Mouse (Mus musculus) gastrocnemius, postnatal 25 days (tissue): ENCODE measurements around the gene Selenot. TPM values are rescaled to one million over a fixed set of nuclear protein-coding genes. Genes with fewer than 3 reads are reported as not detected.

Experiments used
- DNase-seq: peaks from one replicate; pipeline ENCODE4 v3.0.0; 2022
- total RNA-seq, 2 experiments: library from RNA; stranded (reverse); gene quantifications; 1 replicate in 1 of 2; 2 replicates in 1 of 2; pipeline ENCODE4 v1.2.3; 2021

Selenot gene
- total RNA-seq, 2 experiments from 2014 or later, result 112 to 114 TPM

- peak; percentile 15 for DNase-seq
These were observed 60.2 kb downstream of the Selenot start, which contains the start of gene Erich6 for GRCm38 (mm10) chr3:58636406-58637295. Gene Erich6, minus strand, starts transcription at chr3:58637207.

Other genes with a start within 250 kb of the Selenot start
- gene Tsc22d2, start 161.9 kb upstream of the Selenot start, total RNA-seq, result 10 to 100 TPM; 19.6 to 20.5 TPM
- gene Eif2a, start 50.8 kb upstream of the Selenot start, total RNA-seq, result 10 to 100 TPM; 38.7 to 41.2 TPM
- gene Serp1, start 50.7 kb upstream of the Selenot start, total RNA-seq, result 10 to 100 TPM in 1 of 2 experiments, 1 to 10 TPM in 1; 7.5 to 10.1 TPM
- not detected for gene Erich6, start 60.6 kb downstream of the Selenot start, total RNA-seq
- 1 to 10 TPM; 9.0 to 9.5 TPM for gene Siah2, start 115.8 kb downstream of the Selenot start, total RNA-seq
- gene Mindy4b-ps, start 245.7 kb downstream of the Selenot start, total RNA-seq, result not detected